Mouse (Mus musculus) liver, embryonic 14.5 days (tissue): ENCODE measurements around the gene Agap3. TPM values are rescaled to one million over a fixed set of nuclear protein-coding genes. Genes with fewer than 3 reads are reported as not detected.

Source experiments
- ATAC-seq: fragments of 200-750 bp; cut with Nextera tagmentation; 2 replicates; pipeline ENCODE4 v1.8.0; 2017; ENCODE audit warnings: moderate number of reproducible peaks, mild to moderate bottlenecking, moderate library complexity; ENCODE audit not compliant: insufficient read depth
- DNase-seq, 3 experiments: peaks; one replicate each; pipeline ENCODE4 v3.0.0-alpha.2; 2012 to 2013; ENCODE audit warnings: low read depth in 3 of 3, low spot score in 3 of 3
- H3K27ac ChIP-seq: fragments of 300-500 bp; sonication (generic); 2 replicates; pipeline ENCODE4 v1.5.1; 2014; ENCODE audit warnings: moderate library complexity, mild to moderate bottlenecking, control low read depth, inconsistent platforms
- H3K27me3 ChIP-seq: fragments of 300-500 bp; sonication (generic); 2 replicates; pipeline ENCODE4 v1.6.1; 2014; ENCODE audit warnings: mild to moderate bottlenecking, low read length, moderate library complexity; ENCODE audit not compliant: control insufficient read depth, insufficient read depth
- H3K36me3 ChIP-seq: fragments of 300-500 bp; sonication (generic); replicated peaks from 2 replicates; pipeline ENCODE4 v1.6.1; 2014; ENCODE audit warnings: low read depth; ENCODE audit not compliant: control insufficient read depth, insufficient read depth
- H3K4me1 ChIP-seq, 2 experiments: fragments of 200-500 bp in 1 of 2; fragments of 300-500 bp in 1 of 2; sonication (generic) in 1 of 2; replicated peaks; 2 replicates each; pipeline ENCODE4 v1.6.1; 2012 to 2014; ENCODE audit warnings: antibody characterized with exemption in 1 of 2, inconsistent platforms in 1 of 2, low read length in 1 of 2; ENCODE audit not compliant: control insufficient read depth in 2 of 2, insufficient read depth in 2 of 2
- H3K4me2 ChIP-seq: fragments of 300-500 bp; sonication (generic); 2 replicates; pipeline ENCODE4 v1.6.1; 2014; ENCODE audit warnings: low read depth, mild to moderate bottlenecking, control low read depth, moderate library complexity
- H3K4me3 ChIP-seq, 2 experiments: fragments of 200-500 bp in 1 of 2; fragments of 300-500 bp in 1 of 2; sonication (generic) in 1 of 2; 2 replicates each; pipeline ENCODE4 v1.5.1; 2012 to 2014; ENCODE audit warnings: low read depth in 2 of 2, low read length in 2 of 2, mild to moderate bottlenecking in 2 of 2, control low read depth in 1 of 2, inconsistent platforms in 1 of 2, moderate library complexity in 1 of 2; ENCODE audit not compliant: insufficient read depth in 1 of 2
- H3K9ac ChIP-seq: fragments of 300-500 bp; sonication (generic); replicated peaks from 2 replicates; pipeline ENCODE4 v1.6.1; 2014; ENCODE audit warnings: mild to moderate bottlenecking, control low read depth, moderate library complexity
- H3K9me3 ChIP-seq: fragments of 300-500 bp; sonication (generic); 2 replicates; pipeline ENCODE4 v1.6.1; 2016; ENCODE audit warnings: low read length, mixed read lengths; ENCODE audit not compliant: control insufficient read depth
- CTCF ChIP-seq: IDR thresholded peaks from 2 replicates; pipeline ENCODE4 v1.5.1; 2016; ENCODE audit warnings: antibody characterized with exemption, low read depth, control low read depth
- EP300 ChIP-seq: IDR thresholded peaks from 2 replicates; pipeline ENCODE4 v1.6.1; 2016; ENCODE audit warnings: antibody characterized with exemption, low read depth
- WGBS: fragments of 180-500 bp; shearing (Covaris S2); extraction: QIAGEN DNeasy Blood & Tissue Kit; methylation state at CpG from one replicate; pipeline ENCODE4 v1.1.7; 2014; ENCODE audit not compliant: insufficient replicate concordance; 5-methylcytosine and 5-hydroxymethylcytosine counted together
- polyA plus RNA-seq, 2 experiments: library from polyadenylated mRNA; depleted of rRNA in 1 of 2; stranded (reverse) in 1 of 2; unstranded in 1 of 2; fragments of >200 nt; fragmentation: Nextera tagmentation in 1 of 2; extraction: Ambion mirVana in 1 of 2; gene quantifications; 2 replicates each; pipeline versions ENCODE4 v1.2.1 to v1.2.3; 2012 to 2014

Gene Agap3
- polyA plus RNA-seq, 2 experiments = 6.6 to 16.9 TPM

DNA sequence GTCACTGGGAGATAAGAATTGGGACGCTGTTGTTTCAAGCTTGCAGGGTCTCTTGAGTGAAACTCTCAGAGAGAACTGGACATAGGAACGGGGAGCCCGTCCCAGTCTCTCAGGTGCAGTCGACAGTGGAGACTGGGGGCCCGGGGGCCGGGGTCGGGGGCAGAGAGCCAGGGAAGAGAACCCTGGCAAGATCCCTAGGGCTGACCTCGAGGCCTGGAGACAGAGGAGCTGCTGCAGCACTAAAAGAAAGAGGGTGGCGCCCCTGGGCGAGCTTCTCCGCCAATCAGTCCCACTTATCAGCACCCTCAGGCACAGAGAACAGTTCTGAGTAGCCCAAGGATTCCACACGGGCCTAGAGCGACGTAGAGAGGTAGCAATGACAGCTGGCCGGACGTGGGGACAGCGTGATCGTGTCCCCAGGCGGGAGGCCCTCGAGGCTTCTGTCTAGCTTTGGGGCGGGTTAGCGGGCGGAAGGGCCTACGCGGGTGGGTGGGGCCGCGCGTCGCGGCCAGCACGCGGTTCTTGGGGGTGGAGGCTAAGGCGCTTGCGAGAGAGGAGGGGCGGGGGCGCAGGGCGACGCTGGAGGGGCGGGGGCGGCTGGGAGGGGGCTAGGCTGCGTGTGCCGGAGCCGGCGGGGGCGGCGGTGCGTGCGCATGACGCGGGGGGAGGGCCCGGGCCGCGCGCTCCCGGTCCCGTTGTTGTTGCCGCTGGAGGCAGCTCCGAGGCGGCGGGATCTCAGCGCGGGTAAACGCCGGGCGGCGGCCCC is 530 bp upstream of the Agap3 start:
- peak; percentile 78 for ATAC-seq
- Histone ChIP-seq H3K4me3 (peak overlapping the region; percentile 90 to 94), H3K27ac (peak overlapping the region; percentile 81), H3K36me3 (no peaks in the 10 kb centered on the region), H3K9me3 (no peaks in the 10 kb centered on the region), H3K4me2 (peak overlapping the region; percentile 100), H3K9ac (peak overlapping the region; percentile 89), H3K27me3 (no peaks in the 10 kb centered on the region), H3K4me1 (peaks cover 28% of the 10 kb centered on the region in 2 experiments)
- DNase-seq = peak; percentile 71 to 73 (median 71)
- TF ChIP-seq EP300 = no peak
- 1% methylated on average over 51 of the region's 66 CpGs for WGBS

DNA sequence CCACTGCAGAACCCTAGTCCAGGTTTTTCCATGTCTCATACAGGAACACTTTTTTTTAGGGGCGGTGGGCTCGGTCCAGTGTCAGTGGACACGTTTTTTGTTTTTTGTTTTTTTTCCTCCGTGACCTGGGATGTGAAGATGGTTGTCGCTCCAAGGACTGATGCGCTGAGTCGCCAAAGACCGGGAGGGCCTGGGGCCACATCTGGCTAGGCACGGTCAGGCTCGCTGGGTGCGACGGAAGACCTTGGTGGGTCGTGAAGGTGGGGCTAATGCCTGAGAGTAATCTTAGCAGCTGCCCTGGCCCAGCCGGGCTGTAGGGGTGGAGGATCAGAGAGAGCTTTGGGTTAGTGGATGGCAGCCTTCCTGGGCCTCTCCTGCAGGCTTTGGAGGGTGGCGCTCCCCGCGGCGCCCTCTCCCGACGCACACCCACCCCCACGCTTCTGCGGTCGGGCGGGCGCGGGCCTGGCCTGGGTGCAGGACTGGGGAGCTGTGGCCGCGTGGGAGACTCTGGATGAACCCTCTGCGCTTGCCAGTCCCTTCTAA is 785 bp downstream of the Agap3 start:
- Histone ChIP-seq H3K27me3 (no peaks in the 10 kb centered on the region), H3K36me3 (no peaks in the 10 kb centered on the region; the same call in 1 of the 2 replicates), H3K9me3 (no peaks in the 10 kb centered on the region), H3K4me3 (peak overlapping the region; percentile 90 to 94), H3K4me2 (peak overlapping the region; percentile 100), H3K9ac (peak overlapping the region; percentile 89), H3K4me1 (peaks cover 23 to 24% of the 10 kb centered on the region in 2 experiments), H3K27ac (peak overlapping the region; percentile 81)
- peak; percentile 1; the same call in 1 of the 2 replicates for ATAC-seq
- WGBS = 1% methylated on average over 29 of the region's 29 CpGs
- TF ChIP-seq EP300 (no peak), CTCF (peak; percentile 3; the same call in 1 of the 2 replicates)
- no peak for DNase-seq

DNA sequence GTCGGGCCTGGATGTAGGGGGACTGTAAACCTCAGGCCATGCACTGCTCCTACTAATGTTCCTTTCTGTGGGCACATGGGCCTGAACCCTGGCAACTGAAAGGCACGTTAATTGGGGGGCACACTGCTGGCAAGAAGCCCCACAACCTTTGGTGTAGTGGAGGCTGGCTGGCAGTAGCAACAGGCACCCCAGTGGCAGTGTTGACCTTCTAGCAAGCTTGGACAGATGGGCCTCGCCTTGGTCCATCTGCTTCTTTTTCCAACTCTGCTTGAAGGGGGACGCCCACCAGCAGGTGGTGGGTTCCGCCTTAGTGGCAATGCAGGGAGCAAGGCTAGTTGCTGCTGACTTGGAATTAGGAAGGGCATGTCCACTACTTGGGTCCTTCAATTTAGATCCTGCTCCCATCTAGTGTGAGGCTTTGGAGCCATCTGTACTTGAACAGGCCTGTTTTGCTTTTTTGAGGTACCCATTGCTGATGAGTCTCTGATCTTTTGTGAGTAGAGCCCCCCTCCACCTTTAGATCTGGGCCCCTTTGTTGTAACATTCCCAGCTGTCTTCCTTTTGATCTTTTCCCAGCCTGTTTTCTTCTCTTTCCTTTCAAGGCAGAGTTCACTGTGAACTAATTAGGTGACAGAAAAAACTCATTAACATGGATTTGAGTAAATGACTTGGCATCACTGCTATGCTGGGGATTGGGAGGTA is 1.5 kb downstream of the Agap3 start:
- WGBS = 33% methylated on average over 5 of the region's 5 CpGs
- H3K27ac ChIP-seq = no peak overlapping the region

DNA sequence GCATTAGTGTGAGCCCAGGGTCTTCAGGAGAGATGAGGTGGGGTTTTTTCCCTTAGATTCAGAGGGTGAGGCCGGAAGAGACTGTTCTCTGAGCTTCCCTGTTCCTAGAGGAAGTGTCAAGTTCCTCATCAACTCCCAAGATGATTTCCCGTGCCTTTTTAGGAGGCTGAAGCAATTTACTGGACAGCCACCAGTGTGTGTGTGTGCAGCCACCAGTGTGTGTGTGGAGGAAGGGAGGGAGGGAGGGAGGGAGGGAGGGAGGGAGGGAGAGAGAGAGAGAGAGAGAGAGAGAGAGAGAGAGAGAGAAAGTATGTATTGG is 2.0 kb downstream of the Agap3 start:
- H3K4me3 ChIP-seq = peak overlapping the region in 1 of 2 experiments; percentile 90; a peak in 2 of 4 replicates
- TF ChIP-seq EP300 (no peak), CTCF (no peak)
- no peaks in the 10 kb centered on the region for H3K27me3 ChIP-seq
- 51% methylated on average over 2 of the region's 2 CpGs for WGBS
- no peak overlapping the region for H3K27ac ChIP-seq
- peak overlapping the region; percentile 89; the same call in 1 of the 2 replicates for H3K9ac ChIP-seq
- DNase-seq = no peak
- H3K36me3 ChIP-seq = no peaks in the 10 kb centered on the region; the same call in 1 of the 2 replicates
- ATAC-seq = no peak
- peak overlapping the region; percentile 100 for H3K4me2 ChIP-seq
- no peaks in the 10 kb centered on the region for H3K9me3 ChIP-seq
- peaks cover 19 to 22% of the 10 kb centered on the region in 2 experiments for H3K4me1 ChIP-seq

More for the DNA sequence above, 1.5 kb downstream of the Agap3 start:
- Histone ChIP-seq H3K9me3 (no peaks in the 10 kb centered on the region), H3K9ac (peak overlapping the region; percentile 89), H3K36me3 (no peaks in the 10 kb centered on the region; the same call in 1 of the 2 replicates), H3K27me3 (no peaks in the 10 kb centered on the region), H3K4me3 (peak overlapping the region; percentile 90 to 94), H3K4me2 (peak overlapping the region; percentile 100), H3K4me1 (peaks cover 19 to 22% of the 10 kb centered on the region in 2 experiments)
- no peak for TF ChIP-seq EP300
- TF ChIP-seq CTCF = peak; percentile 22; the same call in 1 of the 2 replicates
- no peak for DNase-seq
- ATAC-seq = no peak

DNA sequence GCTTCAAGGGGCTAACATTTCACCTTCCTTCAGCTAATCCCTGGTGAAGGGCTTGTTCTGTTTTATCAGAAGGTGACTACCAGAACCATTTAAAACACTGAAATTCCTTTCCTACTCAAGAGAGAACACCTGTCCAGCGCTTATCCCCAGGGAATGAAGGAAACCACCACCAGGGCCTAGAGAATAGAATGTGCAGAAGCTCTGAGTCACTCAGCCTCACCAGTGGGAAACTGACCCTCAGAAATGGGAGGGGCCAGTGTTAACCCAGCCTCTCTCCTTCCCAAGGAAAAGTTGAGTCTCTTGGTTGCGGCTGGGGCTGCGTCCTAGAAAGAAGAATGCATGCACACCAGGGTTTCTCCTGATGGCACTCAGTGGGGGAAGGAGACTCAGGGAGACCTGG is 3.1 kb downstream of the Agap3 start:
- Histone ChIP-seq H3K9me3 (no peaks in the 10 kb centered on the region), H3K9ac (no peak overlapping the region), H3K4me2 (no peak overlapping the region), H3K4me3 (no peak overlapping the region), H3K36me3 (no peaks in the 10 kb centered on the region; the same call in 1 of the 2 replicates), H3K4me1 (peaks cover 19 to 22% of the 10 kb centered on the region in 2 experiments), H3K27me3 (no peaks in the 10 kb centered on the region), H3K27ac (no peak overlapping the region)
- DNase-seq (no peak), ATAC-seq (no peak)
- TF ChIP-seq CTCF (no peak), EP300 (no peak)
- 86% methylated on average over 3 of the region's 3 CpGs for WGBS
